Mouse (Mus musculus) cerebellum, adult 18-20 months (tissue): ENCODE data around the gene Atxn3.
"Not testable (repeated sequence)": the region's sequence is repeated elsewhere in the genome, so short reads cannot be mapped to it uniquely, and the experiment has no call there.

Experiments
- DNase-seq, 2 experiments: peaks; one replicate each; pipeline ENCODE4 v3.0.0; 2021

Atxn3 gene

GRCm38 (mm10) chr12:101957942-101958544, at the start of gene Atxn3:
Atxn3 (minus strand) TSS chr12:101958246.
- peak; percentile 96 to 98 for DNase-seq

- DNase-seq, result no peak
Measured at GRCm38 (mm10) chr12:102000785-102001184, 42.7 kb upstream of the Atxn3 start.

GRCm38 (mm10) chr12:101998929-101999328, 40.9 kb upstream of the Atxn3 start:
- DNase-seq, result no peak

GRCm38 (mm10) chr12:101994576-101995467, 36.8 kb upstream of the Atxn3 start:
- DNase-seq, result no peak

- DNase-seq, result no peak
Measured at GRCm38 (mm10) chr12:101987659-101988058, 29.6 kb upstream of the Atxn3 start.

GRCm38 (mm10) chr12:101985110-101985509, 27.1 kb upstream of the Atxn3 start:
- no peak for DNase-seq

- no peak for DNase-seq
Measured at GRCm38 (mm10) chr12:101982977-101983376, 24.9 kb upstream of the Atxn3 start.

GRCm38 (mm10) chr12:101981559-101981958, 23.5 kb upstream of the Atxn3 start:
- DNase-seq, result no peak

- DNase-seq, result no peak
Measured at GRCm38 (mm10) chr12:101980266-101980665, 22.2 kb upstream of the Atxn3 start.

- no peak for DNase-seq
Measured at GRCm38 (mm10) chr12:101979213-101979750, 21.2 kb upstream of the Atxn3 start.

GRCm38 (mm10) chr12:101978588-101978987, 20.5 kb upstream of the Atxn3 start:
- no peak for DNase-seq

- DNase-seq, result no peak
Measured at GRCm38 (mm10) chr12:101978162-101978561, 20.1 kb upstream of the Atxn3 start.

GRCm38 (mm10) chr12:101977404-101977915, 19.4 kb upstream of the Atxn3 start:
- DNase-seq, result no peak

GRCm38 (mm10) chr12:101976651-101977403, 18.8 kb upstream of the Atxn3 start:
- no peak for DNase-seq

GRCm38 (mm10) chr12:101975601-101976571, 17.8 kb upstream of the Atxn3 start, which contains the start of gene Cpsf2:
Cpsf2 (plus strand) TSS chr12:101975988.
- DNase-seq, result peak; percentile 79 to 89

- no peak for DNase-seq
Measured at GRCm38 (mm10) chr12:101975167-101975600, 17.1 kb upstream of the Atxn3 start.

GRCm38 (mm10) chr12:101974571-101974970, 16.5 kb upstream of the Atxn3 start:
- no peak for DNase-seq

GRCm38 (mm10) chr12:101972230-101972629, 14.2 kb upstream of the Atxn3 start:
- DNase-seq, result no peak

GRCm38 (mm10) chr12:101971311-101971710, 13.3 kb upstream of the Atxn3 start:
- no peak for DNase-seq

GRCm38 (mm10) chr12:101958960-101959780, 1.1 kb upstream of the Atxn3 start:
- DNase-seq, result not testable (repeated sequence)

- DNase-seq, result no peak
Measured at GRCm38 (mm10) chr12:101958556-101958955, 510 bp upstream of the Atxn3 start.
